Mouse (Mus musculus) frontal cortex, postnatal 25 days (tissue): ENCODE measurements around the gene Frs2.
A peak's percentile ranks its signal among the peaks of the same experiment; 100 is the strongest.
"Not testable (repeated sequence)": the region's sequence is repeated elsewhere in the genome, so short reads cannot be mapped to it uniquely, and the experiment has no call there.

Experiments
- DNase-seq, 2 experiments: peaks; one replicate each; pipeline ENCODE4 v3.0.0; 2022; ENCODE audit warnings: low spot score in 2 of 2

Gene Frs2

DNA sequence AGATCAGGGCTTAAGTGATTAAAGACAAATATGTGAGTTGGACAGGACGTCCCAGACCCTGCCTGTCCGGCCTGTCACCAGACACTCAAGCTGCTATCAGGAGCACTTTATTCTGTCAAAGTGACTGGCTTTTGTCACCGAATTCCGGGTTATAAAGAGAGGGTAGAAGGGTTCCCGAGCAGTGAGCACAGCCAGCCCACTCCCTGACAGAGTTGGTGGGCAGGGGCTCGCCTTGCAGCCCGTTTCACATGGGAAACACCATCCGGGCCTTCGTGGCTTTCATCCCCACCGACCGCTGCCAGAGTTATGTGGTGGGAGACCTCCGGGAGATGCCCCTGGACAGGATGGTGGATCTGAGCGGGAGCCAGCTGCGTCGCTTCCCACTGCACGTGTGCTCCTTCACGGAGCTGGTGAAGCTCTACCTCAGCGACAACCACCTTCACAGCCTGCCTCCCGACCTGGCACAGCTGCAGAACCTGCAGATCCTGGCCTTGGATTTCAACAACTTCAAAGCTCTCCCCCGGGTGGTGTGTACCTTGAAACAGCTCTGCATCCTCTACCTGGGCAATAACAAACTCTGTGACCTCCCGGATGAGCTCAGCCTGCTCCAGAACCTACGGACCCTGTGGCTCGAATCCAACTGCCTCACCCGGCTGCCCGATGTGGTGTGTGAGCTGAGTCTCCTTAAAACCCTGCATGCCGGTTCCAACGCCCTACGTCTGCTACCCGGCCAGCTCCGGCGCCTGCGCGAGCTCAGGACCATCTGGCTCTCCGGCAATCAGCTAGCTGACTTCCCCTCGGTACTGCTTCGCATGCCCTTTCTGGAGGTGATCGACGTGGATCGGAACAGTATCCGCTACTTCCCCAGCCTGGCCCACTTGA lies 102.9 kb downstream of the Frs2 start, which contains the start of gene Lrrc10:
Gene Lrrc10 (plus strand): TSS at position 167 of the 882 bp plus-strand sequence.
- no peak for DNase-seq

DNA sequence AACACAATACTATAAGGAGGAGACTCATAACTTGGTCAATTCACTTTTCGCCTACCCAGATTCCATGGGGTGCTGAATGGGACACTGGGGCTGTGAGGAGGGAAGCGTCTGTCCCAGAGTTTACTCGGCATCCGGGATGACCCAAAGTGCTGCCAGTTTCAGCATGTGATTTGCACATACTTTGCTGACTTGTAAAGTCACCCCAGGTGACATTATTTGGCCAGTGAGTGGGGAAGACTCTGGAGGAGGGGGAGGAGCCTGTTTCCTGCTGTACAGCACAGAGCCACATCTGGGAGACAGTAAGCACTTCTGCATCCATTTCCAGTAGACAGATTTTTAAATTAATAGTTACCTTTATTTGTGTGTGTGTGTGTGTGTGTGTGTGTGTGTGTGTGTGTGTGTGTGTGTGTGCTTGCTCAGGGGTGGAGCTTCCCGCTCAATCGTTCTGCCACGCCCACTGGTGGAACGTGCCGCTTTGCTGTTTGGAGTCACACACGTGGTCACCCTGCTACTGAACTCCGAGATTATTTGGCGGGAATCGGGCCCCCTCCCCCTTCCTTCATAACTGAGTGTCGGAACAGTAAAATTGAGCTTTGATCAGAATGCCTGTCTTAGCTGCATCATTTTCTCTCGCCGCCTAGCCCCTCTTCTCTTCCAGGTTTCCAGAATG lies 104.7 kb downstream of the Frs2 start:
- not testable (repeated sequence) for DNase-seq

DNA sequence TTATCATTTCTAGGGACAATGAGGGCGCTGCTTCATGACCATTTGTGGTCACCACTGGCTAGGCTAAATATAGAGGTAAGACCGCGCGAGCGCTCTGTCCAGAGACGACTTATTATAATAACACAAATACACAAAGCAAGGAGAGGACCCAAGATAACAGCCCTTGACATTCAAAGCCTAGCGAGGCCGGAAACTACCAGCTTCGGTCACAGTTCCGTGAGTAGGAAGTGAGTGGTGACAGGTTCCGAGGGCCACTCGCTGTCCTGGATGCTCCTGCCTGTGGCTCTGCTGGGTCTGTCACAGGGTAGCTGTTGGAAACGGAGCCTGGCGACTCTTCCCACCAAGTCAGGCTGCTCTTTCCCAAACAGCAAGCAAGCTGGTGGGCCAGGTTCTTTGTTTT lies 106.0 kb downstream of the Frs2 start:
- DNase-seq, result no peak

DNA sequence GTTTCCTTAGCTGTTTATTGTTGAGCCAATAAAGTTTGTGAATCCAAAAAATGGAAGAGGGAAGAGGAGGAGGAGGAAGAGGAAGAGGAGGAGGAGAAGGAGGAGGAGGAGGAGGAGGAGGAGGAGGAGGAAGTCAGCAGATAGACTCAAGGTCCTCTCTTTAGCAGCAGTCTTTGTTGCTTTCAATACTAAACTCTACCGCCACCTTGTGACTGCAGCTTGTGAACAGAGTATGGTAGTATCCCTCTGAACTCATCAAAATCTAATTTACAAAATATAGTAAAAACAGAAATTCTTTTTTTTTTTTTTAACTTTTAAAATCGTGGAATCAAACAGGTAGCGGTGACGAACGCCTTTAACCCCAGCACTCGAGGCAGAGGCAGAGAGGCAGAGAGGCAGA lies 108.0 kb downstream of the Frs2 start:
- DNase-seq, result no peak

DNA sequence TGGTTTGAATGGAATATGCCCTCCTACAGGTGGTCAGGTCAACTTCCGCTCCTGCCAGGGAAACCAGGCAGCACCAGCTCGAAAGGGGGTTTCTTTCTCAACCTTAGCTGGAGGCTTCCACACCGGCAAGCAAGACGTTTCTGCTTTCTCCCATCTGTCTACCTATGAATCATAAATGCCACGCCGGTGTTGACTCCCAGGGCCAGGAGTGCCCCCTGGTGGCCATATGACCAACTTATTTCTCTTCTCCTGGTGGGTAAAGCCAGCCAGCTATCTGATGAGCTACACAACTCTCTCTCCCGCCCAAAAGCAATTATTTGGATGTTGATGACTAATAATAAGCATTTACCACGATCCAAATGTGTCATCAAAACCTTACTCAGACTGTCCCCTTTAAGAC lies 114.5 kb downstream of the Frs2 start:
- peak; percentile 57 to 71 for DNase-seq

DNA sequence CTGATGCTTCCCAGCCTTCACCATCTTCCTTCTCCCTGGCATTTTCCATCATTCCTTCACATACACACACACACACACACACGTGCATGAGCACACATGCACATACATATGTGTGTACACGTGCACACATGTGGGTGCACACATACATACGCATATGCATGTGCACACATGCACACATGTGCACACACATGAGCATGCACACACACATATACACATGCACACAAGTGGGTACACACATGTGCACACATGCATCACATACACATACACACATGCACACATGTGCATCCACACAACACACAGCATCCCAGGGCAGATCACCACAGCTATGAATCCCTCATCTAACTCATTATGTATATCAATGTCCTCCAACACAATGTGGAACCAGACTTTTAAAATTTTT lies 117.2 kb downstream of the Frs2 start:
- DNase-seq, result no peak

DNA sequence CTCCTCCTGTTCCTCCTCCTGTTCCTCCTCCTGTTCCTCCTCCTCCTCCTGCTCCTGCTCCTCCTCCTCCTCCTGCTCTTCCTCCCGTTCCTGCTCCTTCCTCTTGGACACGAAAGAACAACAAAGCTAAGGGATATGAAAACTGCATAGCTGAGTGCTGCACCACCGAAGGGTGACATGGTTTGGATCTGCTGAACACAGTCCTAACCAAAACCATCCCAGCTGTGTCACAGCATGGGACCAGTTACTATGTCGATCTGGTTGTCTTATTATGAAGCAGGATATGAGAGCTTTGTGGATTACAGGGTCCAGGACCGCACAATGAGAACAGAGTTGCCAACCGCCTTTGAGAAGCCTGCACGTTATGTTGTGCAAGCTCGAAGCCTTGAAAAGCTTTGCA lies 122.2 kb downstream of the Frs2 start:
- no peak for DNase-seq

DNA sequence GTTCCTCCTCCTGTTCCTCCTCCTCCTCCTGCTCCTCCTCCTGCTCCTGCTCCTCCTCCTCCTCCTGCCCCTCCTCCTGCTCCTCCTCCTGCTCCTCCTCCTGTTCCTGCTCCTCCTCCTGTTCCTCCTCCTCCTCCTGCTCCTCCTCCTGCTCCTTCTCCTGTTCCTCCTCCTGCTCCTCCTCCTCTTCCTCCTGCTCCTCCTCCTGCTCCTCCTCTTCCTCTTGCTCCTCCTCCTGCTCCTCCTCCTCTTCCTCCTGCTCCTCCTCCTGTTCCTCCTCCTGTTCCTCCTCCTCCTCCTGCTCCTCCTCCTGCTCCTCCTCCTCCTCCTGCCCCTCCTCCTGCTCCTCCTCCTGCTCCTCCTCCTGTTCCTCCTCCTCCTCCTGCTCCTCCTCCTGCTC lies 122.6 kb downstream of the Frs2 start:
- not testable (repeated sequence) for DNase-seq

DNA sequence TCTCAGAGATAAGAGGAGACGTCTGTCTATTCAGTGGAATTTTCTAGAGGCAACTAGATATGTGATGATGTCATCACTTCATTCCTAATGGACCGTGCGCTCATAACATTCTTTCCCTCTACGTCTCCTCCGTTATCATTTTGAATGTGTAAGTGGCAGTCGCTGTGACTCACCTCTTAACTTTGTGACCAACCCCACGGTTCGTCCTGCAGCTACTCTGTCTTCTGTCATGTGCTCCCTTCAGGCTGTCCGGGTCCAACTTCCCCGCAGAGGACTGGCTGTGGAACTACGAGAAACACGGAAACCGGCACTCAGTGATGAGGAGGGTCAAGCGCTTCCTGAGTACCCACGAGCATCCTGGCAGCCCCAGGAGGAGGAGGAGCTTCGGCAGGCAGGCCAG lies 124.6 kb downstream of the Frs2 start:
- no peak for DNase-seq

DNA sequence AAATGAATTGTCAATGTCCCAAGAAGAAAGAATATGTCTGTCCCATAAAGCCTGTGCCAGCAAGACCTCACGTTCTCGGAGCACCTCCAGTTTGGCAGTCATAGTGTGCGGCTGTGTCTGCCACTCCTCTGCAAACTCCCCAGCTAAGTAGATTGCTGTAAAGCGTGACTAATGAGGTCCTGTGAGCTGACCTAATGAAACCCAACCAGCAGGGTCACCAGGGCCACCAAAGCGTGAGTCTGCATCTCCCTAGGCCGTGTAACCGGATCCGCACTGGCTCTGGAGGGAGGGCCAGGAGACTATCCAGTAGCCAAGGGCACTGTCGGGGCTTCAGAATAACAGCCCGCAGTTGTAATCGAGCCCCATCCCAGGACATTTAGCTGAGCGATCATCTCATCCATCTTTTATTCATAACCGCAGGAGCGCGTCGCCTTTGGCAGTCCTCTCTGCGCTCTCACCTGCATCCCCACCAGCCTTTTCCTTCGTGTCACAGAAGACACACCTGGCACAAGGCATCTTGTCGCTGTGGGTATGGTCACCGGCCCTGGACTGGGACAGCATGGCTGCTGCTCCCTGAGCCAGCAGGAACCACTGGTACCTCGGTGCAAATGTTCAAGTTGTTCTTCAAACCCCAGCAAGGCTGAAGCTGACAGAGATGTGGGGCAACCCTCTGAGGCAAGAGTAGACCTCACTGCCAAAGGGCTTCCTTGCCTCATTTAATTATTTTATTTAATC lies 127.1 kb downstream of the Frs2 start:
- DNase-seq, result no peak
